Mouse (Mus musculus): Measurements from ENCODE around the gene Pak1.
"Not testable (repeated sequence)": the region's sequence is repeated elsewhere in the genome, so short reads cannot be mapped to it uniquely, and the experiment has no call there.

The Pak1 gene

GRCm38 (mm10) chr7:97780222-97780621 lies 8.1 kb upstream of the Pak1 start:
- DNase-seq: no peak

- no peak for DNase-seq
These were observed 7.5 kb upstream of the Pak1 start for GRCm38 (mm10) chr7:97780815-97781214.

- DNase-seq: no peak
These were observed 6.8 kb upstream of the Pak1 start for GRCm38 (mm10) chr7:97781496-97781895.

- DNase-seq: no peak
These were observed 4.8 kb upstream of the Pak1 start for GRCm38 (mm10) chr7:97783523-97783922.

- peak; percentile 76 for DNase-seq
These were observed 535 bp downstream of the Pak1 start for GRCm38 (mm10) chr7:97788669-97789483.

- DNase-seq: no peak
These were observed 1.9 kb downstream of the Pak1 start for GRCm38 (mm10) chr7:97790272-97790671.

GRCm38 (mm10) chr7:97792324-97792723 lies 4.0 kb downstream of the Pak1 start:
- DNase-seq: no peak

- no peak for DNase-seq
These were observed 14.8 kb downstream of the Pak1 start for GRCm38 (mm10) chr7:97803116-97803515.

GRCm38 (mm10) chr7:97804245-97805066 lies 16.1 kb downstream of the Pak1 start:
- peak; percentile 70 for DNase-seq

- DNase-seq: no peak
These were observed 16.7 kb downstream of the Pak1 start for GRCm38 (mm10) chr7:97805067-97805365.

GRCm38 (mm10) chr7:97809307-97809706 lies 21.0 kb downstream of the Pak1 start:
- no peak for DNase-seq

- no peak for DNase-seq
These were observed 33.5 kb downstream of the Pak1 start for GRCm38 (mm10) chr7:97821875-97822274.

- no peak for DNase-seq
These were observed 40.8 kb downstream of the Pak1 start for GRCm38 (mm10) chr7:97829091-97829490.

GRCm38 (mm10) chr7:97830739-97831138 lies 42.4 kb downstream of the Pak1 start:
- DNase-seq: no peak

- no peak for DNase-seq
These were observed 44.6 kb downstream of the Pak1 start for GRCm38 (mm10) chr7:97832987-97833386.

- no peak for DNase-seq
These were observed 50.2 kb downstream of the Pak1 start for GRCm38 (mm10) chr7:97838574-97838973.

GRCm38 (mm10) chr7:97841311-97841710 lies 53.0 kb downstream of the Pak1 start:
- DNase-seq: no peak

- DNase-seq: no peak
These were observed 54.0 kb downstream of the Pak1 start for GRCm38 (mm10) chr7:97842332-97842731.

GRCm38 (mm10) chr7:97842806-97843570 lies 54.6 kb downstream of the Pak1 start:
- DNase-seq: peak; percentile 91

- no peak for DNase-seq
These were observed 56.1 kb downstream of the Pak1 start for GRCm38 (mm10) chr7:97844419-97844818.

- DNase-seq: no peak
These were observed 57.2 kb downstream of the Pak1 start for GRCm38 (mm10) chr7:97845546-97845945.

GRCm38 (mm10) chr7:97846539-97846938 lies 58.2 kb downstream of the Pak1 start:
- DNase-seq: no peak

GRCm38 (mm10) chr7:97849557-97849956 lies 61.2 kb downstream of the Pak1 start:
- not testable (repeated sequence) for DNase-seq

Data from embryo, embryonic 11 days (tissue).